Mouse (Mus musculus) CD4-positive, CD25-positive, alpha-beta regulatory T cell, adult 2 months (primary cell): ENCODE results near the gene Scaf11.

Source experiments
- DNase-seq: peaks from one replicate; pipeline ENCODE4 v3.0.0-alpha.2; 2012; ENCODE audit warnings: low read depth, low spot score

Gene Scaf11

DNA sequence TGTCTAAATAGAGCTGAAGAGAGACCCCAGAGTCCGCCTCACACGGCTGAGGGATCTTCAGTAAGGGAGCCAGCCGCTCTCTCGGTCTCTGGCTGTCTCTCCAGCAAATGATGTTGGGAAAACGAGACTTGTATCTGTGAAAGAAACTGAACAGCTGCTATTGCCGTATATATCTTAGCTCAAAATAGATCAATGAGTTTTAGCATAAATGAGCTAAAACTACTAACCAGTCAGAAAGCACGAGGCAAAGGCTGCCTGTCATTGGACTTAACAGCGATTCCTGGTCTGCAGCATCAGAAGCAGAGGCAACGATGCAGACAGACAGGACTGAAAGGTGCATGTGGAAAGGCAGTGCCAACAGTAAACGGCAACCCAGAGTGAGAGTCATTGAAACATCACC, 62.3 kb downstream of the Scaf11 start:
- no peak for DNase-seq

DNA sequence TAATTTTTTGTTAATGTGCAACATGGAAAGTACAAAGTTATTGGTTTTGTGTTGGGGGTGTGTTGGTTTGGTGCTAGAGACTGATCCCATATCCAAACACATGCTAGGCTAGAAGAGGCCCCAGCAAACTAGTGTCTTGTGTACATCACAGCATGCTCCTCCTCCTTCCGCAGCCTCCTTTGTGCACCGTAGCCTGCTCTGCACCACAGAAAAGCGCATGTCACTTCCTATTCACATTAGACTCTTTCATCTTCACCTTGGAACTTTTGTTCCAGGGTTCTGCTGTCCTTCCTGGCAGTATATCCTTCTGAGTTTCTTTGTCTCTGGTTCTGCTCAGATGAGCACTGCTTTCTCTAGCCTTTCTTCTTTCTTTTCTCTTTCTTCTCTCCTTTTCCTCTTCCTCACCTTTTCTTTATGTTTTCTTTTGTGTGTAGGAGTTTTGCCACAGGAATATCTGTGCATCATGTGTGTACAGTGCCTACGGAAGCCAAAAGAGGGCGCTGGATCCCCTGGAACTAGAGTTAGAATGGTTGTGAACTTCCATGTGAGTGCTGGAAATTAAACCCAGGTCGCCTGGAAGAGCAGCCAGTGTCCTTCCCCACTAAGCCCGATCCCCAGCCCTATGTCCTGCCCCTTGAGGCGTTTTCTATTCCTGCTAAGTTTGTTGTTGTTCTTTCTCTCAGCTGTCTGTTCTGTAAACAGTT, 63.9 kb downstream of the Scaf11 start:
- DNase-seq: no peak

DNA sequence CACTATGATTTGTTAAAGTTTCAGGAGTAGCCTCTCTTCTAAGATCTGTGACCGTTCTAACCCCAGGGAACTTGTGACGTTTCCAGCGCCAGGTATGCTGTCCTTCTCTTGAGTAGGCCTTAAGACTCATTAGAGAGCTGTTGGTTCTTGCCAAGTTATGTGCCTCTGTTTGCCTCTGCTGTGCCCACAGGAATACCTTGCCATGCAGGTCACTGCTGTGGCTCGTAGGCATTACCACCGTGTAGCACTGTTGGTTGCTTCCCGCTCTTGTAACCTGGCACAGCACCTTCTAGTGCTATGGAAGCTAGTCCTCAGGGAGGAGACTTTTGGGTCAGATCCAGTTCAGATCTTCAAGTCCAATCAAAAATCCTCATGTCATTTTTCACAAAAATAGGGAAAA, 65.6 kb downstream of the Scaf11 start:
- DNase-seq: no peak

DNA sequence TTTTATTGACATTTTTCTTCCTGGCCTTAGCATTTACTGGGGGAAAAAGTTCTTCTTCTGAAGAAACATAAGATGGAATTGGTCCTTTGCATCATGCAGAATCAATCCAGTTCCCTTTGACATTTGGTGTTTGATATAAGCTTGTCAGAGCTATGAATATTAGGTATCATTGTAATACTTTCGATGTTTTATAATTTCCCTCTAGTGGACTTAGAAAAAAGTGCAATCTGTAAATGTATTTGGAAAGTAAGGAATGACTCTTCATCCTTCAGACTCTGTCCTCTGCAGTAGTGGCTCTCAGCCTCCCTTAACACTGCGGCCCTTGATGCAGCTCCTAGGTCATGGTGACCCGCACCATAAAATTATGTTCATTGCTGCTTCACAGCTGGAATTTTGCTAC, 67.8 kb downstream of the Scaf11 start:
- DNase-seq: no peak

DNA sequence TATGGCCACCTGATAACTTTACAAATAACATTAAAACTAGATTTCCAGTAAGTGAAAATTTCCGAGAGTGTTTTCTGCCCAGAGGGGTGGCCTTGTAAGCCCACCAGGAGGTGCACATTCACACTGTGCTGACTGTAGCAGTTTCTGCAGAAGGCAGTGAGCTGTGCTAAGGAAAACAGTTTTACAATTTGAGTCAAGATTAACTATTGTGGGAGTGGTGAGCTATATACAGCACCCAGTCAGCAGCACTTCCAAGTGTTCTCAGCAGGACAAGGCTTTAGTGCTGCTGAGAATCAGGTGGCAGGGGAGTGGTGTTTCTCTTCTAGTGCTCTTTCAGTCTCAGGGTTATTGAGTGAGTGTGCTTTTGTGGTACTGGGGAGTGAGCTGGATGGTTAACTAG, 72.1 kb downstream of the Scaf11 start:
- DNase-seq: no peak

DNA sequence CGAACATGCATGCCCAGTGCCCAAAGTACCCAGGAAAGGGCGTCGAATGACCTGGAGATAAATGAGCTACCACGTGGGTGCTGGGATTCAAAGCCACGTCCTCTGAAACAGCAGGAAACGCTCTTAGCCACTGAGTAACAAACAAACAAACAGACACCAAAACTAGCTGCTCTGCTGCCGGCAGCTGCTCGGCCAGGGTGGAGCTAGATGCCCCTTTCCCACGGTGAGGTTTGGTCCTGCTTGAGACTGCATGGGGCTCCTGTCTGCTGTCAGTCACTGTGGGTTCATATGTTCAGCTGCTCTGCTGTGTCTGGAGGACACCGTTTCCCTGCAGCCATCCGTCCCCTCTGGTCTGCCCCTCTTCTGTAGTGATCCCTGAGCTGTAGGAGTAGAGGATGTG, 78.4 kb downstream of the Scaf11 start:
- DNase-seq: no peak

DNA sequence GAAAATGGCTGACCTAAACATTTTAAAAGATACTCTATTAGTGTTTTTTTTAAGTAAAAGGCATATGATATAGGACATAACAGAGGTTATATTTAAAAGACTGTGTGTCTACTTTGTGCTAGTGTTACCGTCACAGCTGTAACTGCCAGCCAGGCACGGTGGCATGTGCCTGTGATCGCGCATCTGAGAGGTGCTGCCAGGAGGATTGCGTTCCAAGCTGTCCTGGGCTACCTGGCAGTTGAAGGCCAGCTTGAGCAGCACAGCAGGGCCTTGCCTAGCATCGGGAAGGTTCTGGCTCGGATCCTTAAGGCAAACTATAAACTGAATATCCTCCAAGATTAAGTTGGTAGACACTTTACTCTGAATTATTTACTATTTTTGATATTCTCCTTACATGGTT, 82.9 kb downstream of the Scaf11 start:
- DNase-seq: no peak

DNA sequence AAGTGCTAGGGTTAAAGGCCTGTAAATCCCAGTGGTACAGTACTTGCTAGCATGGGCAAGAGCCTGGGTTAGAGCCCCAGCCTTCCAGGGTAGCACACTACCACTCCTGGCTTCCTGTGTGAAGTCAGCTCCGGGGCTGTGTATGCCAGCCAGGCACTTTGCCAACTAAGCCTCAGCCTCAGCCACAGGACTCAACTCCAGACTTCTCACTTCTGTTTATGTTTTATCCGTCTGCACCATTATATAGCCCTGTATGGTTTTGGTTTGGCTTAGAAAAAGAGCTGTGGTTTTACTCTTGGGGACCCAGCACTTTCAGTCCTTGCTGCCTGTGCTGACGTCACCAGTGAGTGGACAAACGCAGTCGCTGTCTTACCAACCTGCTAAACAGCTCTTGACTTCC, 83.4 kb downstream of the Scaf11 start:
- DNase-seq: no peak

DNA sequence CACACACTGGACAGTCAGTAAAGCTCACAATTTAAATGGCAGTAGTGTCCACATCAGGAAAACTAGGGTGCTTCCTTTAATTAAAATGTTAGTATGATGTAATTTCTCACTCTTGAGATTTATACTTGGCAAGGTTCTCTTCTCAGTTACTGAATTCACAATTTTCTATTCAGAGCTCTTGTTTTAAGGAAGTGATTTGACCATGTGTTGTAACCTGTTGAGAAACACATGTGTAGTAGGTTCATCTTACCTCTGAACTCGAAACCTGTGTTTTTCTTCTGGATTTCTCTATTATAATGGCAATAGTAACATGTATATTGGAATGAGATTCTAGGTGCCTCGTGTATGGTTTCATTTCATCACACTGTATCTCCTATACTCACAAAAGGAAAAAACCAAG, 84.4 kb downstream of the Scaf11 start:
- DNase-seq: no peak

DNA sequence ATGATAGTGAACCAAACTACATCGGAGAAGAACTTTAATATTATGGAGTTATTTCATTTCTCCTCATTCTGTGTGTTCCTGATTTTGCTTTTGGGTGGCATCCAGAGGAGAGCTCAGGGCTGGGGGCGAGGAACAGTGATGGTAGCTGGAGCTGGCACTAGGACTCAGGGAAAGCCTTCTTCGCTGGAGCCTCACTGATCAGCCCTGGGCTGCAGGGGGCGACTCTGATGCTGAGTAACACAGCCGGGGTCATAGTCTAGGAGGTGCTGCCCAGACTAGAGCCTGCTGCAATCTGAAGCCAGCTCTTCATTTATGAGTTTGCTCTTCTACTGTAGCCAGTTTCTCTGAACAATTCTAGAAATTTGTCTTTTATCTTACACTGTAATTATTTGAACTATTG, 87.5 kb downstream of the Scaf11 start:
- peak; percentile 10 for DNase-seq

DNA sequence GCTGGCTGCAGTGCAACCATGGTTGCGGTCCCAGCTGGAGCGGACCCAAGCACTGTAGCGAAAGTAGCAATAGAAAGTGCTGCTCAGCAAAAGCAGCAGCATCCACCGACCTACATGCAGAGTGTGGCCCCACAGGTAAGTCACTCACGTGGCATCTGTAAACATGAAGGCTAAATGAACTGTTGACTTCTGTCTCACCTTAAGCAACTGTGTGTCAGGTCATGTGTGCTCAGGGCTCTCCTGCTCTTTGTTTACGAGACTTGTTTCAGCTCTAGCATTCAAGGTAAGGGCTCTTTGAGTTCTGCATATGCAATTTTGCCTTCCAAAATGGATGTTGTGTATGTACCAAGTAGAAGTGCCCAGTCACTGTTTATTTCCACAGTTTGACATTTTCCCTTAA, 88.0 kb downstream of the Scaf11 start:
- no peak for DNase-seq

DNA sequence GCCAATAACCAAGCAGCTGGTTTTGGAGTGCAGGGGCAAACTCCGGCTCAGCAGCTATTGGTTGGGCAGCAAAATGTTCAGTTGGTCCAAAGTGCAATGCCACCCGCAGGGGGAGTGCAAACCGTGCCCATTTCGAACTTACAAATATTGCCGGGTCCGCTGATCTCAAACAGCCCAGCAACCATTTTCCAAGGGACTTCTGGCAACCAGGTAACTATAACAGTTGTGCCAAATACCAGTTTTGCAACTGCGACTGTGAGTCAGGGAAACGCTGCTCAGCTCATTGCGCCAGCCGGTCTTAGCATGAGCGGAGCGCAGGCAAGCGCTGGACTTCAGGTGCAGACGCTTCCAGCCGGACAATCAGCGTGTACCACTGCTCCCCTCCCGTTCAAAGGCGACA, 89.3 kb downstream of the Scaf11 start:
- DNase-seq: no peak

DNA sequence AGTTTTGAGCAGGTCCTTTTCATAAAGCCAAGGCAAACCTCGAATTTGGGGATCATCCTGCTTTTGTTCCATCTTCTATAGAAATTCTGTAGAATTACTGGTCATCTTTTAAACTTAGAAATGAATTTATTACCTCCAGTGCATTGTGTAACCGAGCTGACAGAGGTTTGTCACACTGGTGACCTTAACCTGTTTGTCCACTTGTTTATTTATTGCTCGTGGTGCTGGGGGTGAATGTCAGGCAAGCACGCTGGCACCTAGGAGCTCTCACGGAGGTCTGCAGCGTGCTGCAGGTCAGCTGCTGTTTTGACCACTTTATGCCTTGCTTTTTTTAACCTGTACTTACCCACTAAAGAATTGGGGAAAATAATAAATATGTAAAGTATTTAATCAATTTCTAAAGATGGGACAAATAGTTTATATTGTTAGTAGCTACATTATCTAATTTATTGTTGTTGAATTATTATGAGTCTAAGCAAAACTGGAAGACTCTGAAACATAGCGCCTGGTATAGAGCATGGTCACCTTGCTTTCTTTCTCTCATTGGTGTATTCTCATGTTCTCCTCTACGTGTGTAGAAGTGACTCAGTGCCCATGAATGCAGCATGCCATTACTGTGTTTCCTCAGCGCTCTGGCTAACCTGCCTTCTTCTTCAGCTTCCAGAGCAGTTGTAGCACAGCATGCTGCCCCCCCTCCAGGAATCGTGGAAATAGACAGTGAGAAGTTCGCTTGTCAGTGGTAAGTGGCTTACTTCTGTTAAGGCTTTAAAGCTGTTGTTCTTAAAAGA, 94.3 kb downstream of the Scaf11 start:
- DNase-seq: no peak

DNA sequence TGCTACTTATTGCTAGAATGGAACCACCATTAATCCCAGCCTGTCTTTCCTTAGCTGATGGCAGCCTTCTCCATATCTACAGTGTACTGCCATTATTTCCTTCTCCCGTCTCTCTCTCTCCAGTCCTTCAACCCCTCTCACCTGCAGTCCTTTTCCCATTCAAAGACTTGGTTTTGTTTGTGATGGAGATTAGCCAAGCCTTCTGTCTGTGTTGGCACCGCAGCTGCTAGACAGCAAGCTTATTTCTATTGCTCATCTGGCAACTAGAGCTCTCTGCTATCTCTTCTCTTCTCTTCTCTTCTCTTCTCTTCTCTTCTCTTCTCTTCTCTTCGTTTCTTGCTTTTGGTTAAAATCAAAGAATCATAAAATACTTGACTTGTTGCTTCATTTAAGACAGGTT, 95.3 kb downstream of the Scaf11 start:
- no peak for DNase-seq
